Mouse (Mus musculus) CH12.LX (cell line): ENCODE data around the gene Zdhhc12. TPM values are rescaled to one million over a fixed set of nuclear protein-coding genes. Genes with fewer than 3 reads are reported as not detected.
A peak's percentile ranks its signal among the peaks of the same experiment; 100 is the strongest.

Source experiments
- DNase-seq: peaks from one replicate; pipeline ENCODE4 v3.0.0-alpha.2; 2013; ENCODE audit errors: extremely low read depth
- H3K27ac ChIP-seq: 2 replicates; pipeline ENCODE4 v1.5.1; 2012; ENCODE audit warnings: low read depth, mild to moderate bottlenecking, control low read depth, moderate library complexity; ENCODE audit not compliant: insufficient read depth
- H3K27me3 ChIP-seq: replicated peaks from 2 replicates; pipeline ENCODE3; 2012; ENCODE audit warnings: inconsistent platforms
- H3K36me3 ChIP-seq, 2 experiments: replicated peaks in 1 of 2; 2 replicates each; pipeline versions ENCODE3 to v1.6.1; 2012; ENCODE audit warnings: inconsistent platforms in 1 of 2, low read length in 1 of 2, mild to moderate bottlenecking in 1 of 2, mixed read lengths in 1 of 2, moderate library complexity in 1 of 2; ENCODE audit not compliant: control insufficient read depth in 1 of 2, insufficient read depth in 1 of 2
- H3K4me1 ChIP-seq, 2 experiments: 2 replicates each; pipeline ENCODE4 v1.6.1; 2012; ENCODE audit warnings: inconsistent platforms in 1 of 2, moderate library complexity in 1 of 2; ENCODE audit not compliant: insufficient read depth in 2 of 2, control insufficient read depth in 1 of 2
- H3K4me2 ChIP-seq: 2 replicates; pipeline ENCODE4 v1.6.1; 2012; ENCODE audit warnings: low read depth, mild to moderate bottlenecking, control low read depth; ENCODE audit not compliant: poor library complexity, insufficient read depth, severe bottlenecking
- H3K4me3 ChIP-seq, 3 experiments: fragments of 150-350 bp in 1 of 3; sonication (generic) in 1 of 3; replicated peaks in 1 of 3; 2 replicates each; pipeline versions ENCODE3 to v1.5.1; 2011 to 2012; ENCODE audit warnings: low read depth in 2 of 3, low read length in 2 of 3, mild to moderate bottlenecking in 2 of 3, moderate library complexity in 2 of 3, control low read depth in 1 of 3, improper control_type of control experiment in 1 of 3, inconsistent platforms in 1 of 3, mixed read lengths in 1 of 3; ENCODE audit not compliant: poor library complexity in 1 of 3
- H3K79me2 ChIP-seq: replicated peaks from 2 replicates; pipeline ENCODE4 v1.6.1; 2012; ENCODE audit warnings: mild to moderate bottlenecking, moderate library complexity; ENCODE audit not compliant: control insufficient read depth, poor library complexity, insufficient read depth, severe bottlenecking; ENCODE audit errors: extremely low read depth
- H3K9ac ChIP-seq: 2 replicates; pipeline ENCODE4 v1.6.1; 2012; ENCODE audit warnings: low read depth, mild to moderate bottlenecking, control low read depth, moderate library complexity; ENCODE audit not compliant: insufficient read depth
- H3K9me3 ChIP-seq: replicated peaks from 2 replicates; pipeline ENCODE3; 2012; ENCODE audit warnings: low read length, inconsistent platforms, mixed read lengths
- BHLHE40 ChIP-seq: IDR thresholded peaks from 2 replicates; pipeline ENCODE4 v1.6.1; 2011; ENCODE audit warnings: mild to moderate bottlenecking, low read depth, low read length, improper control_type of control experiment
- E2F4 ChIP-seq: IDR thresholded peaks from 2 replicates; pipeline ENCODE4 v1.6.1; 2011; ENCODE audit warnings: low read depth, low read length, improper control_type of control experiment; ENCODE audit not compliant: insufficient replicate concordance
- ELF1 ChIP-seq: IDR thresholded peaks from 2 replicates; pipeline ENCODE4 v1.6.1; 2014; ENCODE audit warnings: low read depth, mild to moderate bottlenecking, inconsistent platforms, low read length, improper control_type of control experiment
- HCFC1 ChIP-seq: IDR thresholded peaks from 2 replicates; pipeline ENCODE4 v1.6.1; 2012; ENCODE audit warnings: low read depth, mild to moderate bottlenecking, inconsistent platforms, low read length, improper control_type of control experiment
- IRF4 ChIP-seq: IDR thresholded peaks from 2 replicates; pipeline ENCODE4 v1.6.1; 2014; ENCODE audit warnings: low read depth, mild to moderate bottlenecking, inconsistent platforms, low read length, improper control_type of control experiment
- JUND ChIP-seq: conservative IDR thresholded peaks from 2 replicates; pipeline ENCODE4 v1.6.1; 2011; ENCODE audit warnings: low read depth, low read length, improper control_type of control experiment
- MAFK ChIP-seq: IDR thresholded peaks from 2 replicates; pipeline ENCODE4 v1.6.1; 2011; ENCODE audit warnings: low read length, improper control_type of control experiment; ENCODE audit not compliant: insufficient replicate concordance
- MXI1 ChIP-seq: IDR thresholded peaks from 2 replicates; pipeline ENCODE4 v1.6.1; 2011; ENCODE audit warnings: mild to moderate bottlenecking, low read depth, low read length, improper control_type of control experiment
- MYC ChIP-seq: IDR thresholded peaks from 2 replicates; pipeline ENCODE4 v1.6.1; 2011; ENCODE audit warnings: low read depth, mild to moderate bottlenecking, improper control_type of control experiment, low read length
- NELFE ChIP-seq: IDR thresholded peaks from 2 replicates; pipeline ENCODE4 v1.6.1; 2011; ENCODE audit warnings: low read depth, low read length, improper control_type of control experiment
- POLR2A ChIP-seq: IDR thresholded peaks from 2 replicates; pipeline ENCODE4 v1.6.1; 2011; ENCODE audit warnings: low read depth, mild to moderate bottlenecking, improper control_type of control experiment, low read length
- RAD21 ChIP-seq: IDR thresholded peaks from 2 replicates; pipeline ENCODE4 v1.6.1; 2011; ENCODE audit warnings: low read depth, mild to moderate bottlenecking, low read length, improper control_type of control experiment, moderate library complexity
- RCOR1 ChIP-seq: conservative IDR thresholded peaks from 2 replicates; pipeline ENCODE4 v1.6.1; 2012; ENCODE audit warnings: low read depth, mild to moderate bottlenecking, inconsistent platforms, low read length, improper control_type of control experiment
- TBP ChIP-seq: conservative IDR thresholded peaks from 2 replicates; pipeline ENCODE4 v1.6.1; 2011; ENCODE audit warnings: low read depth, low read length, improper control_type of control experiment
- UBTF ChIP-seq: IDR thresholded peaks from 2 replicates; pipeline ENCODE4 v1.6.1; 2012; ENCODE audit warnings: low read depth, mild to moderate bottlenecking, inconsistent platforms, low read length, improper control_type of control experiment, moderate library complexity
- USF1 ChIP-seq: IDR thresholded peaks from 2 replicates; pipeline ENCODE4 v1.6.1; 2014; ENCODE audit warnings: low read depth, mild to moderate bottlenecking, inconsistent platforms, low read length, improper control_type of control experiment
- ZC3H11A ChIP-seq: IDR thresholded peaks from 2 replicates; pipeline ENCODE4 v1.6.1; 2012; ENCODE audit warnings: low read depth, mild to moderate bottlenecking, inconsistent platforms, low read length, improper control_type of control experiment
- ZMIZ1 ChIP-seq: IDR thresholded peaks from 2 replicates; pipeline ENCODE4 v1.6.1; 2012; ENCODE audit warnings: low read depth, mild to moderate bottlenecking, inconsistent platforms, low read length, improper control_type of control experiment
- dilution Hi-C: fragments of 300-500 bp; cut with MboI; formaldehyde crosslinking; loops from 2 replicates; pipeline ENCODE4 v1.14.3; 2020; ENCODE audit warnings: low sequenced_read_pairs; ENCODE audit not compliant: extremely low pct_unique_long_range_greater_than_20kb, extremely low pct_ligation_motif_present
- in situ Hi-C: fragments of 300-500 bp; cut with MboI; formaldehyde crosslinking; loops from 3 replicates; pipeline ENCODE4 v1.14.3; 2019; ENCODE audit warnings: low sequenced_read_pairs, low pct_ligation_motif_present, low pct_unique_long_range_greater_than_20kb, mixed read lengths
- polyA plus RNA-seq: library from polyadenylated mRNA; unstranded; fragments of >175 nt; gene quantifications from 2 replicates; pipeline ENCODE4 v1.2.1, GENCODE M21; 2012; ENCODE audit warnings: low read depth; ENCODE audit not compliant: insufficient read length
- total RNA-seq, 2 experiments: library from RNA; depleted of rRNA; stranded (reverse); fragments of 300-350 nt in 1 of 2; fragments of >200 nt in 1 of 2; gene quantifications; 2 replicates each; pipeline ENCODE4 v1.2.3; 2012 to 2014

Gene Zdhhc12
- total and polyA plus RNA-seq, 3 experiments, result 15.6 to 42.8 (median 36.5) TPM

DNA sequence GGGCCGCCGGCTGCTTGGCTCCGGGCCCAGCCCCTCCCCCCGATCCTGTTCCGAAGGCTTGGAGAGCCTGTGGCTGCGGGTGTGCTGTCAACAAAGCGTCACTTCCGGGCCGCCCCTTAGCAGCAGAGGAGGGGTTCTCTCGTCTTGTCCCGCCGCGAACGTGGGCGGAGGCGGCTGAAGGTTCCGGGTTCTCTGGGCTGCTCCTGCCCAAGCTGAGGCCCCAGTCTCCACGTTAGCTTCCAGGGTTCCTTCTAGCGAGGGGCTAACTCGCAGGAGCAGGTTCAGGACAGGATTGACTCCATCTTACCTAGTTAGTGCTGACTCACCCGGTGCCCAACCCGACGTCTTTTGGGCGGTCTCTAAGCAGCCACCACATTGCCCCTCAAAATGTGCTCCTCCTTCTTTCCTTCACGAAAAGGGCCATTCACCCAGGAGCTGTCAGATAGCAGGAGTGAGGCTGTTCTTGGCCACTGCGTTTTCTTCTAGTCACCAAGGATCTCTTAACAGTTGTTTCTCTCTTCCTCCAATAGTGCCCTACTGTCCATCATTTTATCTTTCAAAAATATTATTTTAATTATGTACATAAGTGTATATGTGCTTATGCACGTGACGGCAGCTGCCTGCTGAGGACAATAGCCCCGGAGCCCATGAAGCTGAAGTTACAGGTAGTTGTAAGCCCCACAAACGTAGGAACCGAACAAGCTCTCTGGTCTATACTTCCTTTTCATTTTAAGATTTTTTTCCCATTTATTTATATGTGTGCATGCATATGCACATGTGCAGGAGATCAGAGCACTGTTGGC is 31.2 kb upstream of the Zdhhc12 start, which contains the start of gene Zer1 (continued):
- peak; percentile 87 for TF ChIP-seq NELFE
- no peak for TF ChIP-seq RCOR1
- TF ChIP-seq ZC3H11A, result no peak
- TF ChIP-seq USF1, result no peak
- TF ChIP-seq E2F4, result no peak
- TF ChIP-seq IRF4, result peak; percentile 46; the same call in 1 of the 2 replicates
- TF ChIP-seq TBP, result no peak; the same call in 1 of the 2 replicates
- peak; percentile 79 for TF ChIP-seq MXI1
- no peak for TF ChIP-seq MAFK
- TF ChIP-seq POLR2A, result peak; percentile 91
- TF ChIP-seq RAD21, result no peak
- TF ChIP-seq UBTF, result no peak
- no peak for TF ChIP-seq JUND

DNA sequence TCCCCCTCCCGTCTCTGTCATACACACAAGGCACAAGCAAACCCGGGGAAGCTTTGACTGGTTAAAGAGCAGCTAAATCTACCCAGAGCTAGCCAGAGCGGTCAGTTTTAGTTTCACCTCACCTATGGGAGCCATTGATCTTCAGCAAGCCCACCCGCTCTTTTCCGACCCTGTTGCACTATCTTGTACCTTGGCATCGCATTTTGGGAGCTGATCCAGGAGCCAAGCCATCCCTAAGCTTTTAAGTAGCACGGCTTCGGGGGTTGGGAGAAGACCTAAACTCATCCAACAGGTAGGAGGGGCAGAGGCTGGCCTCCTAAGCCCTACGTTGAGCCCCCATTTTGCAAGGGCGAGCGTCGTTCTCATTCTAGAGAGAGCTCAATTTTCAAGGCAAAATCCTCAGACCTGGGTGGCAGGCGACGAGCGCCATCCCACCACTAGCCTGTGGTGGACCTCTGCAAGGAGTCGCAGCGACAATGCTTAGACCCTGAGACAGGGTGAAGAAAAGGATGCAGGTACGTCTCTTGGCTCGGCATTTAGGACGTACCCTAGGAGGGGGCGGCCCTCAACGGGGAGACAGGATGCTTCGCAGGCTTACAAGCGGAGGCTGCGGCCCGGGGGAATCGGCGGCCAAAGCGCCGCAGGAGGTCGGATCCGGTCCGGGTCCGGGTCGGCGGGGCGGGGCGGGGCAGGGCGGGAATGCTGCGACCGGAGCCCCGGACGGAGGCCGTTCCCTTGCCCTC is 30.5 kb upstream of the Zdhhc12 start:
- H3K36me3 ChIP-seq, result peaks cover 0 to 24% of the 10 kb centered on the region in 2 experiments
- no peak for DNase-seq
- dilution Hi-C loops, result no loop called here
- peak overlapping the region; percentile 76 to 94 (median 88) for H3K4me3 ChIP-seq
- peak overlapping the region; percentile 63 for H3K4me2 ChIP-seq
- in situ Hi-C loops, result loop anchor here (5.0 kb wide), 1 partner anchor 48 kb away; the partner anchor contains the start of gene Endog
- no peak overlapping the region for H3K27ac ChIP-seq
- TF ChIP-seq MYC (no peak), ZMIZ1 (no peak), BHLHE40 (no peak), HCFC1 (no peak), USF1 (no peak), ELF1 (no peak)
- H3K9me3 ChIP-seq, result no peaks in the 10 kb centered on the region
- peaks cover 4 to 42% of the 10 kb centered on the region in 2 experiments for H3K4me1 ChIP-seq
- peak overlapping the region; percentile 86 for H3K9ac ChIP-seq
- no peaks in the 10 kb centered on the region for H3K79me2 ChIP-seq
- no peaks in the 10 kb centered on the region for H3K27me3 ChIP-seq
